Mouse (Mus musculus): Measurements from ENCODE around the gene Abcg1. TPM values are rescaled to one million over a fixed set of nuclear protein-coding genes. Genes with fewer than 3 reads are reported as not detected.

The Abcg1 gene
- total and polyA plus RNA-seq, 2 experiments from 2014 or later, result 9.6 to 11.3 TPM

- Histone ChIP-seq H3K9ac (replicated peaks; ENCODE audit: low read depth, low read length) (no peak overlapping the region), H3K36me3 (replicated peaks; ENCODE audit: control insufficient read depth, insufficient read depth, low read length) (no peaks in the 10 kb centered on the region), H3K27ac (ENCODE audit: low read depth) (no peak overlapping the region), H3K4me1 (ENCODE audit: control insufficient read depth, insufficient read depth) (no peaks in the 10 kb centered on the region), H3K4me3 (ENCODE audit: low read depth, low read length) (no peak overlapping the region), H3K9me3 (replicated peaks; ENCODE audit: control insufficient read depth, low read length) (no peaks in the 10 kb centered on the region), H3K27me3 (ENCODE audit: control insufficient read depth, insufficient read depth, low read length) (no peaks in the 10 kb centered on the region), H3K4me2 (ENCODE audit: low read depth, low read length) (no peak overlapping the region)
- DNase-seq (ENCODE audit: low spot score) (no peak), ATAC-seq (ENCODE audit: insufficient read depth, low read depth) (no peak)
- WGBS, result 45% methylated on average over 8 of the region's 8 CpGs
- TF ChIP-seq EP300 (IDR thresholded peaks at IDR 0.05; ENCODE audit: low read depth) (no peak), CTCF (IDR thresholded peaks at IDR 0.05; ENCODE audit: low read depth) (no peak)
Measured at GRCm38 (mm10) chr17:31153785-31154184, 96.3 kb downstream of the Abcg1 start.

GRCm38 (mm10) chr17:31157921-31158320 is 100.4 kb downstream of the Abcg1 start:
- WGBS, result 75% methylated on average over 6 of the region's 6 CpGs
- H3K36me3 ChIP-seq (replicated peaks; ENCODE audit: control insufficient read depth, insufficient read depth, low read length), result no peaks in the 10 kb centered on the region

GRCm38 (mm10) chr17:31160291-31160690 is 102.8 kb downstream of the Abcg1 start:
- WGBS, result 75% methylated on average over 4 of the region's 4 CpGs
- Histone ChIP-seq H3K9me3 (replicated peaks; ENCODE audit: control insufficient read depth, low read length) (no peaks in the 10 kb centered on the region; the same call in 1 of the 2 replicates), H3K27me3 (ENCODE audit: control insufficient read depth, insufficient read depth, low read length) (no peaks in the 10 kb centered on the region), H3K4me1 (ENCODE audit: control insufficient read depth, insufficient read depth) (no peaks in the 10 kb centered on the region), H3K9ac (replicated peaks; ENCODE audit: low read depth, low read length) (no peak overlapping the region), H3K27ac (ENCODE audit: low read depth) (no peak overlapping the region), H3K4me3 (ENCODE audit: low read depth, low read length) (no peak overlapping the region), H3K36me3 (replicated peaks; ENCODE audit: control insufficient read depth, insufficient read depth, low read length) (no peaks in the 10 kb centered on the region), H3K4me2 (ENCODE audit: low read depth, low read length) (no peak overlapping the region)
- no peak for TF ChIP-seq EP300 (IDR thresholded peaks at IDR 0.05; ENCODE audit: low read depth)
- TF ChIP-seq CTCF (IDR thresholded peaks at IDR 0.05; ENCODE audit: low read depth), result no peak
- ATAC-seq (ENCODE audit: insufficient read depth, low read depth) (no peak), DNase-seq (ENCODE audit: low spot score) (no peak)

More at GRCm38 (mm10) chr17:31157921-31158320, 100.4 kb downstream of the Abcg1 start:
- H3K9me3 ChIP-seq (replicated peaks; ENCODE audit: control insufficient read depth, low read length), result no peaks in the 10 kb centered on the region; the same call in 1 of the 2 replicates
- no peak overlapping the region for H3K4me2 ChIP-seq (ENCODE audit: low read depth, low read length)
- ATAC-seq (ENCODE audit: insufficient read depth, low read depth) (no peak), DNase-seq (ENCODE audit: low spot score) (no peak)
- no peak overlapping the region for H3K9ac ChIP-seq (replicated peaks; ENCODE audit: low read depth, low read length)
- H3K4me1 ChIP-seq (ENCODE audit: control insufficient read depth, insufficient read depth), result no peaks in the 10 kb centered on the region
- TF ChIP-seq EP300 (IDR thresholded peaks at IDR 0.05; ENCODE audit: low read depth), result no peak
- no peak for TF ChIP-seq CTCF (IDR thresholded peaks at IDR 0.05; ENCODE audit: low read depth)
- H3K27ac ChIP-seq (ENCODE audit: low read depth), result no peak overlapping the region
- no peaks in the 10 kb centered on the region for H3K27me3 ChIP-seq (ENCODE audit: control insufficient read depth, insufficient read depth, low read length)
- no peak overlapping the region for H3K4me3 ChIP-seq (ENCODE audit: low read depth, low read length)

GRCm38 (mm10) chr17:31162607-31163006 is 105.1 kb downstream of the Abcg1 start:
- no peak for TF ChIP-seq CTCF (IDR thresholded peaks at IDR 0.05; ENCODE audit: low read depth)
- no peak for TF ChIP-seq EP300 (IDR thresholded peaks at IDR 0.05; ENCODE audit: low read depth)
- Histone ChIP-seq H3K36me3 (replicated peaks; ENCODE audit: control insufficient read depth, insufficient read depth, low read length) (no peaks in the 10 kb centered on the region), H3K9me3 (replicated peaks; ENCODE audit: control insufficient read depth, low read length) (no peaks in the 10 kb centered on the region; the same call in 1 of the 2 replicates), H3K9ac (replicated peaks; ENCODE audit: low read depth, low read length) (no peak overlapping the region), H3K4me2 (ENCODE audit: low read depth, low read length) (no peak overlapping the region), H3K4me1 (ENCODE audit: control insufficient read depth, insufficient read depth) (no peaks in the 10 kb centered on the region), H3K4me3 (ENCODE audit: low read depth, low read length) (no peak overlapping the region), H3K27ac (ENCODE audit: low read depth) (no peak overlapping the region), H3K27me3 (ENCODE audit: control insufficient read depth, insufficient read depth, low read length) (no peaks in the 10 kb centered on the region)
- WGBS, result 61% methylated on average over 12 of the region's 12 CpGs
- DNase-seq (ENCODE audit: low spot score), result no peak
- ATAC-seq (ENCODE audit: insufficient read depth, low read depth), result no peak

GRCm38 (mm10) chr17:31163821-31164220 is 106.3 kb downstream of the Abcg1 start:
- Histone ChIP-seq H3K4me2 (ENCODE audit: low read depth, low read length) (no peak overlapping the region), H3K4me1 (ENCODE audit: control insufficient read depth, insufficient read depth) (no peaks in the 10 kb centered on the region), H3K9me3 (replicated peaks; ENCODE audit: control insufficient read depth, low read length) (no peaks in the 10 kb centered on the region; the same call in 1 of the 2 replicates), H3K27me3 (ENCODE audit: control insufficient read depth, insufficient read depth, low read length) (no peaks in the 10 kb centered on the region), H3K9ac (replicated peaks; ENCODE audit: low read depth, low read length) (no peak overlapping the region), H3K36me3 (replicated peaks; ENCODE audit: control insufficient read depth, insufficient read depth, low read length) (no peaks in the 10 kb centered on the region), H3K27ac (ENCODE audit: low read depth) (no peak overlapping the region), H3K4me3 (ENCODE audit: low read depth, low read length) (no peak overlapping the region)
- TF ChIP-seq CTCF (IDR thresholded peaks at IDR 0.05; ENCODE audit: low read depth), result no peak
- no peak for TF ChIP-seq EP300 (IDR thresholded peaks at IDR 0.05; ENCODE audit: low read depth)
- no peak for ATAC-seq (ENCODE audit: insufficient read depth, low read depth)
- 62% methylated on average over 2 of the region's 2 CpGs for WGBS
- no peak for DNase-seq (ENCODE audit: low spot score)

DNA sequence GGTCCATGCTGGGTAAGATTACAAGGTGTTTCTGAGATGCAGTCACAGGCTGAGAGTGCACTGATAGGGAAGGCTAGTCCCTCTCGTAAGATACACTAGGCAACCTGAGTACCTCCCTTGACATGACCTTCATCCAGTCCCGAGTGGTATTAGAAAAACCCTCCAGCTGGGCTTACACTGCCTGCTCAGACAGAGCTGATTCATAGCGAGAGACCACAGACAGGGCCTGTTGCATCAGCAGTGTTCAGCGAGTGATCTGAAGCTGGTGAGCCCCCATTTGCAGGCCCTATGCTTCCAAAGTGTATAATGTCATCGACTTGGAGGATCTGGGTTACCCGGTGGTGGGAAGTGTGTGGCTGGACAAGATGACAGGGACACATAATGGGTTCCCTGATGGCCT is 107.7 kb downstream of the Abcg1 start, which contains the start of gene Tff1:
Gene Tff1, minus strand, starts transcription at position 151 of the 400 bp plus-strand sequence.
- WGBS, result 62% methylated on average over 6 of the region's 6 CpGs

More for the DNA sequence above, 107.7 kb downstream of the Abcg1 start, which contains the start of gene Tff1:
- Histone ChIP-seq H3K9ac (replicated peaks; ENCODE audit: low read depth, low read length) (no peak within 1 kb of the TSS), H3K27me3 (ENCODE audit: control insufficient read depth, insufficient read depth, low read length) (no peaks in the 10 kb centered on the region), H3K4me1 (ENCODE audit: control insufficient read depth, insufficient read depth) (no peaks in the 10 kb centered on the region), H3K4me3 (ENCODE audit: low read depth, low read length) (no peak within 1 kb of the TSS), H3K36me3 (replicated peaks; ENCODE audit: control insufficient read depth, insufficient read depth, low read length) (no peaks in the 10 kb centered on the region), H3K4me2 (ENCODE audit: low read depth, low read length) (no peak within 1 kb of the TSS), H3K9me3 (replicated peaks; ENCODE audit: control insufficient read depth, low read length) (no peaks in the 10 kb centered on the region), H3K27ac (ENCODE audit: low read depth) (no peak within 1 kb of the TSS)
- no peak for DNase-seq (ENCODE audit: low spot score)
- ATAC-seq (ENCODE audit: insufficient read depth, low read depth), result no peak
- TF ChIP-seq EP300 (IDR thresholded peaks at IDR 0.05; ENCODE audit: low read depth) (no peak), CTCF (IDR thresholded peaks at IDR 0.05; ENCODE audit: low read depth) (no peak)

Other genes with a start within 250 kb of the Abcg1 start
- gene Glp1r, start 155.9 kb upstream of the Abcg1 start, total RNA-seq (2014; rRNA removed; ENCODE audit: low replicate concordance), result 1.3 and 4.7 TPM in 2 replicates
- 0.43 and 0.44 TPM in 2 replicates for gene Glp1r, start 155.9 kb upstream of the Abcg1 start, polyA plus RNA-seq (2015; fragmentation: Nextera tagmentation; extraction: Ambion mirVana)
- gene Umodl1, start 103.0 kb upstream of the Abcg1 start, total RNA-seq (2014; rRNA removed; ENCODE audit: low replicate concordance), result not detected in 2 replicates
- not detected in 2 replicates for gene Umodl1, start 103.0 kb upstream of the Abcg1 start, polyA plus RNA-seq (2015; fragmentation: Nextera tagmentation; extraction: Ambion mirVana)
- not detected in 2 replicates for gene Tff3, start 72.0 kb downstream of the Abcg1 start, total RNA-seq (2014; rRNA removed; ENCODE audit: low replicate concordance)
- gene Tff3, start 72.0 kb downstream of the Abcg1 start, polyA plus RNA-seq (2015; fragmentation: Nextera tagmentation; extraction: Ambion mirVana), result not detected in 2 replicates
- not detected in 2 replicates for gene Tff2, start 86.6 kb downstream of the Abcg1 start, total RNA-seq (2014; rRNA removed; ENCODE audit: low replicate concordance)
- 2.9 TPM in 1 of 2 replicates, not detected in the other for gene Tff2, start 86.6 kb downstream of the Abcg1 start, polyA plus RNA-seq (2015; fragmentation: Nextera tagmentation; extraction: Ambion mirVana)
- gene Tff1, start 107.6 kb downstream of the Abcg1 start, total RNA-seq (2014; rRNA removed; ENCODE audit: low replicate concordance), result not detected in 2 replicates
- gene Tff1, start 107.6 kb downstream of the Abcg1 start, polyA plus RNA-seq (2015; fragmentation: Nextera tagmentation; extraction: Ambion mirVana), result not detected in 2 replicates
- 0.15 TPM in 1 of 2 replicates, not detected in the other for gene Tmprss3, start 141.3 kb downstream of the Abcg1 start, total RNA-seq (2014; rRNA removed; ENCODE audit: low replicate concordance)
- not detected in 2 replicates for gene Tmprss3, start 141.3 kb downstream of the Abcg1 start, polyA plus RNA-seq (2015; fragmentation: Nextera tagmentation; extraction: Ambion mirVana)
- gene Ubash3a, start 150.2 kb downstream of the Abcg1 start, total RNA-seq (2014; rRNA removed; ENCODE audit: low replicate concordance), result not detected in 2 replicates
- 0.11 and 0.20 TPM in 2 replicates for gene Ubash3a, start 150.2 kb downstream of the Abcg1 start, polyA plus RNA-seq (2015; fragmentation: Nextera tagmentation; extraction: Ambion mirVana)
- 0.27 TPM in 1 of 2 replicates, not detected in the other for gene Rsph1, start 219.7 kb downstream of the Abcg1 start, total RNA-seq (2014; rRNA removed; ENCODE audit: low replicate concordance)
- gene Rsph1, start 219.7 kb downstream of the Abcg1 start, polyA plus RNA-seq (2015; fragmentation: Nextera tagmentation; extraction: Ambion mirVana), result 1.6 and 2.3 TPM in 2 replicates
- gene Slc37a1, start 229.1 kb downstream of the Abcg1 start, total RNA-seq (2014; rRNA removed; ENCODE audit: low replicate concordance), result 16.8 and 37.9 TPM in 2 replicates
- 9.7 and 13.5 TPM in 2 replicates for gene Slc37a1, start 229.1 kb downstream of the Abcg1 start, polyA plus RNA-seq (2015; fragmentation: Nextera tagmentation; extraction: Ambion mirVana)

All from heart, postnatal 0 days (tissue).